Comparison of ENCODE assay signal across 8 mouse cellular contexts in genomic region chr4:145585078-145585477, GRCm38 (mm10). TPM values are rescaled to one million over a fixed set of nuclear protein-coding genes. Genes with fewer than 3 reads are reported as not detected.
DNase-seq lines count a peak whose midpoint lies in the region; ATAC-seq and TF ChIP-seq lines count a peak whose summit lies in the region.
"Not testable (repeated sequence)": the region's sequence is repeated elsewhere in the genome, so short reads cannot be mapped to it uniquely, and the experiment has no call there.

Gene Gm13212 (plus strand): TSS chr4:145585166.

- H3K27ac ChIP-seq in embryonic facial prominence, embryonic 11.5 days (replicated peaks; ENCODE audit: low read depth, low read length); heart, embryonic 13.5 days (replicated peaks); kidney, postnatal 0 days; lung, embryonic 15.5 days; neural tube, embryonic 12.5 days: not testable (repeated sequence)

- WGBS in embryonic facial prominence, embryonic 11.5 days, result 17% methylated on average over 11 of the region's 11 CpGs
- 13% methylated on average over 11 of the region's 11 CpGs for WGBS in heart, embryonic 13.5 days
- 15% methylated on average over 11 of the region's 11 CpGs for WGBS in kidney, postnatal 0 days
- WGBS in lung, embryonic 15.5 days, result 17% methylated on average over 11 of the region's 11 CpGs
- WGBS in neural tube, embryonic 12.5 days, result 27% methylated on average over 11 of the region's 11 CpGs

- H3K9me3 ChIP-seq in embryonic facial prominence, embryonic 11.5 days (replicated peaks; ENCODE audit: control insufficient read depth, low read length); heart, embryonic 13.5 days; kidney, postnatal 0 days (replicated peaks; ENCODE audit: low read length); lung, embryonic 15.5 days; neural tube, embryonic 12.5 days: not testable (repeated sequence)

- not testable (repeated sequence) for H3K9ac ChIP-seq in embryonic facial prominence, embryonic 11.5 days (replicated peaks; ENCODE audit: low read length); kidney, postnatal 0 days (ENCODE audit: low read depth, low read length); lung, embryonic 15.5 days; neural tube, embryonic 12.5 days
- H3K9ac ChIP-seq in heart, embryonic 13.5 days, result peak within 1 kb of the TSS; percentile 72

- not testable (repeated sequence) for H3K4me2 ChIP-seq in embryonic facial prominence, embryonic 11.5 days (ENCODE audit: low read depth, low read length)
- peak within 1 kb of the TSS; percentile 64 for H3K4me2 ChIP-seq in heart, embryonic 13.5 days
- H3K4me2 ChIP-seq in kidney, postnatal 0 days (ENCODE audit: low read length), result peak within 1 kb of the TSS; percentile 39
- peak within 1 kb of the TSS; percentile 31 for H3K4me2 ChIP-seq in lung, embryonic 15.5 days
- peak within 1 kb of the TSS; percentile 20; the same call in 1 of the 2 replicates for H3K4me2 ChIP-seq in neural tube, embryonic 12.5 days (replicated peaks)

- not testable (repeated sequence) for TF ChIP-seq CTCF in kidney, postnatal 0 days (IDR thresholded peaks at IDR 0.05; ENCODE audit: low read depth)

- H3K36me3 ChIP-seq in embryonic facial prominence, embryonic 11.5 days (replicated peaks; ENCODE audit: control insufficient read depth, insufficient read depth, low read depth, low read length); heart, embryonic 13.5 days; kidney, postnatal 0 days (ENCODE audit: insufficient read depth, low read length); lung, embryonic 15.5 days; neural tube, embryonic 12.5 days: not testable (repeated sequence)

- ATAC-seq in embryonic facial prominence, embryonic 11.5 days (replicated peaks; ENCODE audit: insufficient number of reproducible peaks, low FRiP score, low TSS enrichment, low read depth); heart, embryonic 13.5 days (ENCODE audit: extremely low read depth, insufficient number of reproducible peaks, low FRiP score, low TSS enrichment); kidney, postnatal 0 days (replicated peaks; ENCODE audit: low FRiP score, low read depth); lung, embryonic 15.5 days (ENCODE audit: borderline replicate concordance, extremely low read depth, low FRiP score, low TSS enrichment); neural tube, embryonic 12.5 days (ENCODE audit: low FRiP score, low read depth): not testable (repeated sequence)

- not testable (repeated sequence) for H3K4me1 ChIP-seq in embryonic facial prominence, embryonic 11.5 days (ENCODE audit: control insufficient read depth, insufficient read depth, low read length); heart, embryonic 13.5 days; kidney, postnatal 0 days (replicated peaks; ENCODE audit: insufficient read depth, low read length); lung, embryonic 15.5 days; neural tube, embryonic 12.5 days

- not testable (repeated sequence) for H3K4me3 ChIP-seq in embryonic facial prominence, embryonic 11.5 days (ENCODE audit: low read depth, low read length)
- peak within 1 kb of the TSS; percentile 52 for H3K4me3 ChIP-seq in heart, embryonic 13.5 days
- H3K4me3 ChIP-seq in kidney, postnatal 0 days (replicated peaks; ENCODE audit: low read depth, low read length), result 0 out of 2 replicates have a peak within 1 kb of the TSS, but pooled peaks have one; percentile 23
- peak within 1 kb of the TSS; percentile 18; the same call in 1 of the 2 replicates for H3K4me3 ChIP-seq in lung, embryonic 15.5 days
- 0 out of 2 replicates have a peak within 1 kb of the TSS, but pooled peaks have one; percentile 11 for H3K4me3 ChIP-seq in neural tube, embryonic 12.5 days

- DNase-seq in CD4-positive helper T cell, adult 2 months (ENCODE audit: low read depth, low spot score), result peak; percentile 66
- DNase-seq in adrenal gland, postnatal 14 days, result peak; percentile 37
- peak; percentile 29 for DNase-seq in embryonic facial prominence, embryonic 11.5 days (ENCODE audit: low spot score)
- DNase-seq in kidney, postnatal 0 days (ENCODE audit: low spot score), result peak; percentile 57
- peak; percentile 70 for DNase-seq in thymus, postnatal 0 days (ENCODE audit: low spot score)

- not testable (repeated sequence) for H3K27me3 ChIP-seq in embryonic facial prominence, embryonic 11.5 days (ENCODE audit: control insufficient read depth, insufficient read depth, low read length); heart, embryonic 13.5 days (replicated peaks); kidney, postnatal 0 days (ENCODE audit: insufficient read depth, low read length); lung, embryonic 15.5 days; neural tube, embryonic 12.5 days (replicated peaks)

RNA-seq across cellular contexts. Expression of gene Gm13212, which starts in this region (rescaled TPM):
- 2.0 and 3.1 TPM in 2 replicates for total RNA-seq in adrenal gland, postnatal 14 days (2021)
- 1.8 and 2.3 TPM in 2 replicates for polyA plus RNA-seq in embryonic facial prominence, embryonic 11.5 days (2014; fragmentation: Nextera tagmentation; extraction: Ambion mirVana)
- 2.8 and 3.5 TPM in 2 replicates for polyA plus RNA-seq in heart, embryonic 13.5 days (2015; fragmentation: Nextera tagmentation; extraction: Ambion mirVana)
- polyA plus RNA-seq in kidney, postnatal 0 days (2015; fragmentation: Nextera tagmentation; extraction: Ambion mirVana), result 2.1 and 2.4 TPM in 2 replicates
- 0.84 and 0.95 TPM in 2 replicates for polyA plus RNA-seq in lung, embryonic 15.5 days (2015; fragmentation: Nextera tagmentation; extraction: Ambion mirVana)
- polyA plus RNA-seq in neural tube, embryonic 12.5 days (2016; fragmentation: Nextera tagmentation; extraction: Ambion mirVana), result 0.46 and 1.1 TPM in 2 replicates
- polyA plus RNA-seq in thymus, postnatal 0 days (2015; fragmentation: Nextera tagmentation; extraction: Ambion mirVana), result 10.1 and 11.8 TPM in 2 replicates
